Mouse (Mus musculus) midbrain, embryonic 15.5 days (tissue): ENCODE data around the gene Adamts18. TPM values are rescaled to one million over a fixed set of nuclear protein-coding genes. Genes with fewer than 3 reads are reported as not detected.

Source experiments
- ATAC-seq: fragments of 200-750 bp; cut with Nextera tagmentation; replicated peaks from 2 replicates; pipeline ENCODE4 v1.8.0; 2017; ENCODE audit warnings: moderate TSS enrichment
- H3K27ac ChIP-seq: fragments of 300-500 bp; sonication (generic); 2 replicates; pipeline ENCODE4 v1.5.1; 2015; ENCODE audit warnings: mild to moderate bottlenecking, inconsistent platforms
- H3K27me3 ChIP-seq: fragments of 300-500 bp; sonication (generic); replicated peaks from 2 replicates; pipeline ENCODE4 v1.6.1; 2015; ENCODE audit warnings: inconsistent platforms
- H3K36me3 ChIP-seq: fragments of 300-500 bp; sonication (generic); replicated peaks from 2 replicates; pipeline ENCODE4 v1.6.1; 2015; ENCODE audit warnings: inconsistent platforms
- H3K4me1 ChIP-seq: fragments of 300-500 bp; sonication (generic); 2 replicates; pipeline ENCODE4 v1.6.1; 2015; ENCODE audit warnings: inconsistent platforms
- H3K4me2 ChIP-seq: fragments of 300-500 bp; sonication (generic); 2 replicates; pipeline ENCODE4 v1.6.1; 2015; ENCODE audit warnings: inconsistent platforms, mild to moderate bottlenecking, moderate library complexity
- H3K4me3 ChIP-seq: fragments of 300-500 bp; sonication (generic); 2 replicates; pipeline ENCODE4 v1.5.1; 2015; ENCODE audit warnings: mild to moderate bottlenecking, inconsistent platforms
- H3K9ac ChIP-seq: fragments of 300-500 bp; sonication (generic); 2 replicates; pipeline ENCODE4 v1.6.1; 2015; ENCODE audit warnings: mild to moderate bottlenecking, inconsistent platforms
- H3K9me3 ChIP-seq: fragments of 300-500 bp; sonication (generic); 2 replicates; pipeline ENCODE4 v1.6.1; 2016; ENCODE audit warnings: inconsistent platforms
- WGBS: fragments of 180-500 bp; shearing (Covaris S2); methylation state at CpG from one replicate; pipeline ENCODE4 v1.1.7; 2015; ENCODE audit warnings: mixed read lengths; 5-methylcytosine and 5-hydroxymethylcytosine counted together
- polyA plus RNA-seq: library from polyadenylated mRNA; unstranded; fragments of >200 nt; fragmentation: Nextera tagmentation; extraction: Ambion mirVana; gene quantifications from 2 replicates; pipeline ENCODE4 v1.2.1, GENCODE M21; 2015

Adamts18 gene
- polyA plus RNA-seq, 1 experiment from 2014 or later, result 3.2 TPM

- Histone ChIP-seq H3K9ac (no peak overlapping the region), H3K27me3 (no peaks in the 10 kb centered on the region), H3K27ac (no peak overlapping the region), H3K9me3 (no peaks in the 10 kb centered on the region), H3K4me2 (no peak overlapping the region), H3K4me3 (no peak overlapping the region), H3K4me1 (no peaks in the 10 kb centered on the region), H3K36me3 (no peaks in the 10 kb centered on the region)
- WGBS, result 93% methylated on average over 12 of the region's 12 CpGs
- ATAC-seq, result no peak
These were observed 11.5 kb upstream of the Adamts18 start for GRCm38 (mm10) chr8:113859890-113860683.

DNA sequence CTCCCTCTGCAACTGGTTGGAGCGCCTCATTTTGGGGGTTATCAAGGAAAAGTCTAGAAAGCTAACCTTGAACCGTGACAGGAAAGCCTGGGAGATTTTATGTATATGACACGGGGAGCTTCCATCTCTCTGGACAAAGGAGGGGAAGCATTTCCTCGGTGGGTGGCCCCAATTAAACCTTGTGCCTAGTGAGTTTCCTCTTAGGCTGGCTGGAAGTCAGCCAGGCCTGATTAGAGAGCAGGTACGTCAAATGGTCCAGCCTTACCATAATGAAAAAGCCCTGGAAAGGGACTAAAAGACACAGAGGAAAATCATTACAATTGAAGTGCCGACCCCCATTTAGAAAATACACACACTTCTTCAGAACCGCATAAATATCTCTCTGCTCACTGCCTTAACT lies 10.3 kb upstream of the Adamts18 start:
- no peak overlapping the region for H3K4me3 ChIP-seq
- H3K4me1 ChIP-seq, result no peaks in the 10 kb centered on the region
- H3K9ac ChIP-seq, result no peak overlapping the region
- ATAC-seq, result no peak
- H3K36me3 ChIP-seq, result no peaks in the 10 kb centered on the region
- H3K27me3 ChIP-seq, result no peaks in the 10 kb centered on the region
- 59% methylated on average over 7 of the region's 7 CpGs for WGBS
- H3K9me3 ChIP-seq, result no peaks in the 10 kb centered on the region
- H3K27ac ChIP-seq, result no peak overlapping the region
- no peak overlapping the region for H3K4me2 ChIP-seq

- Histone ChIP-seq H3K4me2 (no peak overlapping the region), H3K4me1 (no peaks in the 10 kb centered on the region), H3K9ac (no peak overlapping the region), H3K27ac (no peak overlapping the region), H3K4me3 (no peak overlapping the region), H3K27me3 (peaks cover 4% of the 10 kb centered on the region), H3K36me3 (no peaks in the 10 kb centered on the region), H3K9me3 (no peaks in the 10 kb centered on the region)
- 78% methylated on average over 8 of the region's 8 CpGs for WGBS
- ATAC-seq, result no peak
These were observed 6.2 kb upstream of the Adamts18 start for GRCm38 (mm10) chr8:113854622-113855293.

DNA sequence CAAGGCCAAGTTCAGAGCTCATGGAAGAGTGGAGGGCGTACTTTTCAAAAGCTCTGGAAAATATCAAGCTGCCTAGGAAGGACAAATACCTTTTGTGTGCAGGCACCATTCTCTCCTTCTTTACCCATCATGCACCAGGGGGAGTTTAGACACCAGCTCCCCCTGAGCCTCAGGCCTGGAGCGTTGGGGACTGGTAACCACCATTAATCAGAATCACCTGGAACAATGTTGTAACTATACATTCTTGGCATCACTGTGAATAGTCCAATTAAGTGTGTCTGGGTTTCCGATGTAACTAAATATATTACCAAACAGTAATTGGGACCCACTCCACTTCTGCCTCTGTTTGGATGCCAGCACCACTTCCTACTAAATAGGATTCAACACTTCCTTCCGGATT lies 5.2 kb upstream of the Adamts18 start:
- Histone ChIP-seq H3K9me3 (no peaks in the 10 kb centered on the region), H3K27ac (no peak overlapping the region), H3K36me3 (no peaks in the 10 kb centered on the region), H3K4me2 (no peak overlapping the region), H3K9ac (no peak overlapping the region), H3K4me3 (no peak overlapping the region), H3K27me3 (peaks cover 9% of the 10 kb centered on the region), H3K4me1 (peaks cover 8% of the 10 kb centered on the region)
- WGBS, result 81% methylated on average over 4 of the region's 4 CpGs
- ATAC-seq, result no peak

DNA sequence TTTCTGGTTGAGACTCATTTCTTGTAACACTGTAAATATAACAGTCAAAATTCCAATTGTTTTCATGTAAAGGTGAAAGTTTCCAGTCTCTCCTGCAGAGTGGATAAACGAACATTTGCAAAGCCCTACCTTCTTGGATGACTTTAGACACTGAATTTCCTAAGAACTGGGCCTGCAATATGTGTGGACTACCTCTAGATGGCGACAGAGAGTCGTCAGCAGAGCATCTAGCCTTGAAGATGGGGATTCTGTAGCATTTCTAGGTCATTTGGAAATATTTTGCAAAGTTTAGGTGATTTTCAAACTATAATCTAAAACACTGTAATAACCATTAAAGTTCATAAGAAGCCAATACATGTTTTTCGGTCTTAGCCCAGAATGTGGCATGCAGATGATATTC lies 3.1 kb upstream of the Adamts18 start:
- Histone ChIP-seq H3K27me3 (peaks cover 9% of the 10 kb centered on the region), H3K4me3 (no peak overlapping the region), H3K27ac (no peak overlapping the region), H3K36me3 (no peaks in the 10 kb centered on the region), H3K9ac (no peak overlapping the region), H3K4me2 (no peak overlapping the region), H3K4me1 (peaks cover 18% of the 10 kb centered on the region), H3K9me3 (no peaks in the 10 kb centered on the region)
- no peak for ATAC-seq
- WGBS, result 43% methylated on average over 4 of the region's 4 CpGs

DNA sequence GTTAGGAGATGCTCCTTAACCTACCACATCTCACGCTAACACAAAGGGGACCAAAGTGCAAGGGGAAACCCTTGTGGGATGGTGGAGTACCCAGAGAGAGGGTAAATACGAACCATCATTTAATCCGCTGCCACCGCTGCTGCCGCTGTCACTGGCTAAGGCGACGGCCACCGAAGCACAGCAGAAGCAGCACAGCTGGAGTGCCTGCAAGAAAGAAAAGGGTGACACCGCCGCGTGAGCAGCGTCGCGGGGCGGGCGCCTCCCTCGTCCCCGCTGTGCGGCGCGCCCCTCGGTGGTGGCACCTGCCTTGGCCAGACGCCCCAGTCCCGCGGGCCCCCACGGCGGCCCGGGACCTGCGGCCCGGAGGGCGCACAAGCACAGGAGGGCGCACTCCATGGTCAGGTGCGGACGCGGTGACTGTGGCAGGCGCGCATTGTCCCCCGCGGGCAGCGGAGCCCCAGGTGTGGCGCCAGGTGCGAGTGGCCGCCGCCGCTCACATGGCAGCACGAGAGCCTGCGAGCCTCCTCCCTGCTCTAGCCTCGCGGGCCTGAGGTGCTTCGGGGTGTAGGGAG lies 371 bp downstream of the Adamts18 start:
- Histone ChIP-seq H3K9ac (peak overlapping the region; percentile 70), H3K4me1 (peaks cover 28% of the 10 kb centered on the region), H3K27ac (peak overlapping the region; percentile 83), H3K4me3 (peak overlapping the region; percentile 64), H3K4me2 (peak overlapping the region; percentile 98), H3K36me3 (no peaks in the 10 kb centered on the region), H3K9me3 (no peaks in the 10 kb centered on the region), H3K27me3 (peaks cover 9% of the 10 kb centered on the region)
- ATAC-seq, result peak; percentile 79
- WGBS, result under 1% methylated on average over 45 of the region's 50 CpGs

GRCm38 (mm10) chr8:113847606-113848080 lies 895 bp downstream of the Adamts18 start:
- H3K4me1 ChIP-seq, result peaks cover 28% of the 10 kb centered on the region
- ATAC-seq, result no peak

DNA sequence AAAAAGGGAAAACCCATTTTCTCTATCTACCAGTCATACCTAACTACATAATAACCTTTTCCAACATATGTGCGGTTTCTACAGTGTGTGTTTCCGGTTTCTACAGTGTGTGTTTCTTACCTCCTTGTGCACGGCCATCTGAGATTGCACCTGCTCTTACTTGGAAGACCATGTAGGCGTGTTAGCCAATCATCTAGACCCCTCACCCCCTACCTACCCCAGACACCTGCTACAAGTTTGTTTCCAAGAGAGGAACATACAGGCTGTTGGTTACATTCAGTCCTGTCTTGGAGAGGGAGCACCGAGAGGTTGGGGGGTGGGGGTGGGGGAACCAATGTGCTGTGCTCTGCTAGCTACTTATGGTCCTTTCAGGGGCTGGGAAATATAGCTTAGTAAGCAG lies 1.9 kb downstream of the Adamts18 start:
- H3K9ac ChIP-seq, result no peak overlapping the region
- H3K9me3 ChIP-seq, result no peaks in the 10 kb centered on the region
- 83% methylated on average over 5 of the region's 5 CpGs for WGBS
- no peak overlapping the region for H3K4me2 ChIP-seq
- H3K4me3 ChIP-seq, result no peak overlapping the region
- ATAC-seq, result no peak
- H3K36me3 ChIP-seq, result no peaks in the 10 kb centered on the region
- H3K4me1 ChIP-seq, result peaks cover 28% of the 10 kb centered on the region
- H3K27ac ChIP-seq, result no peak overlapping the region
- H3K27me3 ChIP-seq, result peaks cover 9% of the 10 kb centered on the region

More at GRCm38 (mm10) chr8:113847606-113848080, 895 bp downstream of the Adamts18 start:
- no peaks in the 10 kb centered on the region for H3K9me3 ChIP-seq
- no peaks in the 10 kb centered on the region for H3K36me3 ChIP-seq
- peak overlapping the region; percentile 83 for H3K27ac ChIP-seq
- H3K4me3 ChIP-seq, result peak overlapping the region; percentile 64
- peaks cover 9% of the 10 kb centered on the region for H3K27me3 ChIP-seq
- 19% methylated on average over 12 of the region's 12 CpGs for WGBS
- H3K4me2 ChIP-seq, result peak overlapping the region; percentile 98
- peak overlapping the region; percentile 70 for H3K9ac ChIP-seq

- Histone ChIP-seq H3K9ac (no peak overlapping the region), H3K27ac (no peak overlapping the region), H3K4me3 (no peak overlapping the region), H3K27me3 (peaks cover 5% of the 10 kb centered on the region), H3K9me3 (no peaks in the 10 kb centered on the region), H3K36me3 (no peaks in the 10 kb centered on the region), H3K4me1 (peaks cover 28% of the 10 kb centered on the region), H3K4me2 (peak overlapping the region; percentile 27)
- WGBS, result 47% methylated on average over 20 of the region's 20 CpGs
- peak; percentile 41; the same call in 1 of the 2 replicates for ATAC-seq
These were observed 3.7 kb downstream of the Adamts18 start for GRCm38 (mm10) chr8:113844801-113845301.

- no peak overlapping the region for H3K4me2 ChIP-seq
- H3K9ac ChIP-seq, result no peak overlapping the region
- ATAC-seq, result no peak
- H3K9me3 ChIP-seq, result no peaks in the 10 kb centered on the region
- no peaks in the 10 kb centered on the region for H3K27me3 ChIP-seq
- no peak overlapping the region for H3K27ac ChIP-seq
- peaks cover 10% of the 10 kb centered on the region; the same call in 1 of the 2 replicates for H3K4me1 ChIP-seq
- 27% methylated on average over 6 of the region's 6 CpGs for WGBS
- H3K4me3 ChIP-seq, result no peak overlapping the region
- H3K36me3 ChIP-seq, result no peaks in the 10 kb centered on the region
These were observed 10.3 kb downstream of the Adamts18 start for GRCm38 (mm10) chr8:113838211-113838610.

- Histone ChIP-seq H3K9me3 (no peaks in the 10 kb centered on the region), H3K27me3 (no peaks in the 10 kb centered on the region), H3K4me1 (peaks cover 10% of the 10 kb centered on the region; the same call in 1 of the 2 replicates), H3K4me2 (no peak overlapping the region), H3K36me3 (no peaks in the 10 kb centered on the region), H3K27ac (no peak overlapping the region), H3K9ac (no peak overlapping the region), H3K4me3 (no peak overlapping the region)
- ATAC-seq, result no peak
- whole genome bisulfite sequencing, result 29% methylated on average over 4 of the region's 4 CpGs
These were observed 11.0 kb downstream of the Adamts18 start for GRCm38 (mm10) chr8:113837570-113837915.

DNA sequence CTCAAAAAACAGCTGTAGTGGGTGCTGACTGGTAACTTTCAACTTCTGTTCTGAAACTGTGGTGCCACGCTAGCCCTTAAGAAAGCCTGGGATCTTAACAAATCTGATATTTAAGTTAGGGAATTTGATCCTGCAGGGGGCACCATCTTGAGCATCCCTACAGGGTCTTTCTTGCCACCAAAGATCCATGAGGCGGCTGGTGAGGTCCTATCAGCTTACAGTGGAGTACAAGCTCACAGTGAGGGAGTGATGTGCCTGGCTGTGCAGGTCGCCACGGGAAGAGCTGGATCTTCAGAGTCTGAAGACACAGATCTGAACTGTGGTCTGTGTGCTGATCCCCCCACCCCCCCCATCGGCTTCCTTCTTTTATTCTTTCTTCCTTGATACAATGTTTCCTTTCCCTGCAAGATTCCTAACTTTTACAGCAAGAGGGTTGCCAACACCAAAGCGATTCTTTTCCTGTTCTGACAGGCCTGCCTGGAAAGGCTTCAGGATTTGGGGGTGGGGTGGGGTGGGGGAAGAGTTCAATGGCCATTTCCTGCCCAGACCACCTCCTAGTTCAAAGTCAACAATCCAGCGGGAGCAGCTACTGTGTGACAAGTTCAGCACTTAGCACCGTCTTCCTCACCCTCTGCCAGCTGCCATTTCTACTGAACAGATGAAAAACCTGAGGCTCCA lies 11.5 kb downstream of the Adamts18 start:
- Histone ChIP-seq H3K27me3 (no peaks in the 10 kb centered on the region), H3K4me3 (no peak overlapping the region), H3K36me3 (no peaks in the 10 kb centered on the region), H3K4me2 (no peak overlapping the region), H3K4me1 (peaks cover 10% of the 10 kb centered on the region; the same call in 1 of the 2 replicates), H3K27ac (no peak overlapping the region), H3K9ac (no peak overlapping the region), H3K9me3 (no peaks in the 10 kb centered on the region)
- 57% methylated on average over 8 of the region's 8 CpGs for WGBS
- no peak for ATAC-seq
